Mouse (Mus musculus) ES-Bruce4 (cell line): ENCODE results near the gene Fbxl19. TPM values are rescaled to one million over a fixed set of nuclear protein-coding genes. Genes with fewer than 3 reads are reported as not detected.
A peak's percentile ranks its signal among the peaks of the same experiment; 100 is the strongest.

Source experiments
- H3K27ac ChIP-seq: 2 replicates; pipeline ENCODE4 v1.5.1; 2012; ENCODE audit warnings: low read length, inconsistent platforms; ENCODE audit not compliant: insufficient read depth
- H3K27me3 ChIP-seq: 2 replicates; pipeline ENCODE4 v1.6.1; 2012; ENCODE audit warnings: mild to moderate bottlenecking, low read length, inconsistent platforms; ENCODE audit not compliant: control insufficient read depth, poor library complexity, insufficient read depth, severe bottlenecking
- H3K36me3 ChIP-seq: 2 replicates; pipeline ENCODE4 v1.6.1; 2012; ENCODE audit warnings: inconsistent platforms, mild to moderate bottlenecking, low read length, moderate library complexity; ENCODE audit not compliant: control insufficient read depth, poor library complexity, insufficient read depth, severe bottlenecking
- H3K4me1 ChIP-seq: one replicate; pipeline ENCODE4 v1.8.1; 2011; ENCODE audit warnings: low read length; ENCODE audit not compliant: control insufficient read depth, insufficient read depth
- H3K4me3 ChIP-seq: 2 replicates; pipeline ENCODE4 v1.5.1; 2011; ENCODE audit warnings: low read depth, mild to moderate bottlenecking, low read length
- H3K9ac ChIP-seq: 2 replicates; pipeline ENCODE4 v1.6.1; 2012; ENCODE audit warnings: low read depth, mild to moderate bottlenecking, inconsistent platforms; ENCODE audit not compliant: poor library complexity, severe bottlenecking
- H3K9me3 ChIP-seq: replicated peaks from 2 replicates; pipeline ENCODE4 v1.6.1; 2012; ENCODE audit warnings: mild to moderate bottlenecking, low read length, inconsistent platforms; ENCODE audit not compliant: control insufficient read depth, poor library complexity, insufficient read depth, severe bottlenecking
- CTCF ChIP-seq: IDR thresholded peaks from one replicate; pipeline ENCODE4 v1.8.1; 2011; ENCODE audit warnings: low read depth, low read length
- EP300 ChIP-seq: IDR thresholded peaks from 2 replicates; pipeline ENCODE4 v1.6.1; 2011; ENCODE audit warnings: low read depth, low read length; ENCODE audit not compliant: insufficient read depth
- POLR2A ChIP-seq: IDR thresholded peaks from one replicate; pipeline ENCODE4 v1.8.1; 2011; ENCODE audit warnings: low read length; ENCODE audit not compliant: insufficient read depth
- polyA plus RNA-seq: library from polyadenylated mRNA; stranded (reverse); fragments of >200 nt; gene quantifications from 2 replicates; pipeline ENCODE4 v1.2.4, GENCODE M21; 2011; ENCODE audit warnings: low read depth; ENCODE audit not compliant: missing spikeins, insufficient read depth, insufficient read length

Fbxl19 gene
- polyA plus RNA-seq, 1 experiment, result 55.1 TPM

DNA sequence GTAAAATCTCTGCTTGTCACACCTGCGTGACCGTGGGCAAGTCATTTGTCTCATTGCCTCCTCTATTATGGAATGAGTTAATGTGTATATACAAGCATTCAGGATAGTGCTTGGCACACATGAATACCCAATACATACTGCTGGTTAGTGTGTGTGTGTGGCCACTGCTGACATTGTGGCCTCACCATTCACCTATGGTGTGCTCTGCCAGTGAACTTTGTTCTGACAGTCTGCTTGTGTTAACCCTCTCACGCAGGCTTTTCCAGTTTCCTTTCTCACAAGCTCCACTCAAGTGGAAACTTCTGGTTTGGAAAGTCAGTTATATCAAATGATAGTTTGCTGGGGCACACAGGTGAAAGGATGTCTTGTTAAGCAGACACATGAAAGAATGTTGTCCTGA is 33.3 kb upstream of the Fbxl19 start:
- no peak for TF ChIP-seq CTCF
- no peak for TF ChIP-seq EP300
- TF ChIP-seq POLR2A, result no peak
- H3K27ac ChIP-seq, result peak overlapping the region; percentile 95; the same call in 1 of the 2 replicates
- no peaks in the 10 kb centered on the region for H3K4me1 ChIP-seq

DNA sequence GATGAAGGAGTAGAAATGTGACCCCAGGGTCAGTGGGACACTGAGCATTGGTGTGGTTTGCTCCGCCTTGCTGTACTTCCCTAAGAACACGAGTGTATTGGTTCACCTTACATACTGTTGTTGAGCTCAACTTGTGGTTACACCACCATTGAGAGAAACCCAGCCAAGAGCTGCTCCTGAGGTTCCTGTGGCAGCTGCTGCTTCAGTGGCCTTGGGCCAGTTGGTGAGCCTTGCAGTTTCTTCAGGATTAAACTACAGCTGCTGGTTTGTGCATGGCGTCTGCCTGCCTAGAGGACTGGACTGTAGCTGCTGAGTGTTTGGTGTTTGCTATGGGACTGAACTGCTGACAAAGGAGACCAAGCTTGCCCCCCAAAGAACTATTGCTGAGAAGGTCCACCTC is 32.9 kb upstream of the Fbxl19 start:
- Histone ChIP-seq H3K4me1 (no peaks in the 10 kb centered on the region), H3K9ac (peak overlapping the region; percentile 65), H3K36me3 (no peaks in the 10 kb centered on the region), H3K27ac (peak overlapping the region; percentile 95), H3K4me3 (no peak overlapping the region), H3K9me3 (no peaks in the 10 kb centered on the region), H3K27me3 (no peaks in the 10 kb centered on the region)
- TF ChIP-seq POLR2A, result no peak
- no peak for TF ChIP-seq EP300
- no peak for TF ChIP-seq CTCF

More for the DNA sequence above, 33.3 kb upstream of the Fbxl19 start:
- Histone ChIP-seq H3K27me3 (no peaks in the 10 kb centered on the region), H3K9ac (no peak overlapping the region), H3K36me3 (0 out of 2 replicates have a peak, but pooled peaks cover 2% of the 10 kb centered on the region), H3K9me3 (no peaks in the 10 kb centered on the region), H3K4me3 (no peak overlapping the region)

DNA sequence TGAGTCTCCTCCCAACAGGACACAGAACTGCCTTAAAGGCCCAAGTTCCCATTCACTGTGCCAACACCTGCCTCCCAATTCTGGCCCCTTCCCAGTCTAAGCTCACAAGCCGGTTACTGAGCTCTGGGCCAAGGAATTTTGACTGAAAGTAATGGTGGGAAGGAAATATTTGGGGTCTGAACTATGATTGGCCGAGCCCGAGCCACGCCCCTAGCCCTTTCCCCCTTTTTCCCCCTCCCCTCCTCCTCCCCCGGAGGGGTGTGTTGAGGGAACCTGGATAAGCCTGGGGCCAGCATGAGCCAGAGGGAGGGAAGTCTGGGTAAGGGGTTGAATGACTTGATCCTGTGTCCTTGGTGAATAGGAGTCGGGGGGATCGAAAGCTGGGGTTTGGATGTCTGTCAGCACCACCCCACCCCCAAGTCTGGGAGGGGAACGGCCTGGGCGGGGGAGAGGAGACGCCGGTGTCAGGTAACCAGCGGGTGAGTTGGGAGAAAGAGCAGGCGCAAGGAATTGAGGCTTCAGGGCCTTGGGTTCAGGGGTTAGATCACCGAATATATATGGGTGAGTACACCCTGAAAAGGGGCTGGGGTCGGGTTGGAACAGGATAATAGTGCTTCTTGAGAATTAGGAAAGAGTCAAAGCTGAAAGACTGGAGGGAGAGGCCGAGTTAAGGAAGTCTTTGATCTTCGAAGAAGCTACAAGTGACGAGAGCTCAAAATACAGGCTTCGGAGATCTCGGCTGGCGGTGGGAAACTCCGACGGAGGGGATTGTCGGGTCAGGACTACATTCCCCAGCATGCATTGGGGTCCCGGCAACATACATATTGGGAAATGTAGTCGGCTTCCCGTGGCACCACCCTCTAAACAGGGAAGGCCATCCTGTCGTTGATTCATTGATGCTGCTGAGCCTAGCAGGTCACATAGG is 31.6 kb upstream of the Fbxl19 start, which contains the start of gene Ctf1:
Gene Ctf1 (plus strand): TSS at position 276 of the 925 bp plus-strand sequence.
- Histone ChIP-seq H3K36me3 (no peaks in the 10 kb centered on the region), H3K27ac (peak within 1 kb of the TSS; percentile 95), H3K4me1 (no peaks in the 10 kb centered on the region), H3K4me3 (peak within 1 kb of the TSS; percentile 70), H3K9me3 (no peaks in the 10 kb centered on the region), H3K9ac (peak within 1 kb of the TSS; percentile 65), H3K27me3 (no peaks in the 10 kb centered on the region)
- 0 out of 2 replicates have a peak, but pooled peaks have one; percentile 3 for TF ChIP-seq EP300
- peak; percentile 53 for TF ChIP-seq POLR2A
- no peak for TF ChIP-seq CTCF

DNA sequence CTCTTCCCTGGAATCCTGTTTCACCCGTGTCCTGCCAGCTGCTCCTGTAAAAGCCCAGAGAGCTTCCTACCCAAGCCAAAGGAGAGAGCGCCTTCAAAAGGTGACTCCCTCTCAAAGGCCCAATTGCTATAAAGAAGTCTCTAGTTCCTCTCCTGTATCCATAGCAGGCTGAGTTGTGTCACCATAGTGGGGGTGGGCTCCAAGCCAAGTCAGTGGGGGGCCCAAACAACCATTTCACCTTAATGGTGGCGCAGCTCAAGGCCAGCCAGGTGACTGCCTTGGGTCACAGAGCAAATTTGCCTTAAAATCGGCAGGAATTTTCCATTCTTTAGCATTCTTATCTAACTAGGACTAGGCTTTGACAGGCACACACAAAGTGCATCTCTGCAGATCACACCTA is 29.5 kb upstream of the Fbxl19 start:
- H3K9ac ChIP-seq, result no peak overlapping the region
- no peaks in the 10 kb centered on the region for H3K9me3 ChIP-seq
- no peak overlapping the region for H3K27ac ChIP-seq
- no peaks in the 10 kb centered on the region for H3K27me3 ChIP-seq
- TF ChIP-seq EP300 (no peak), POLR2A (no peak), CTCF (no peak)
- H3K4me3 ChIP-seq, result no peak overlapping the region
- no peaks in the 10 kb centered on the region for H3K4me1 ChIP-seq
- no peaks in the 10 kb centered on the region for H3K36me3 ChIP-seq

DNA sequence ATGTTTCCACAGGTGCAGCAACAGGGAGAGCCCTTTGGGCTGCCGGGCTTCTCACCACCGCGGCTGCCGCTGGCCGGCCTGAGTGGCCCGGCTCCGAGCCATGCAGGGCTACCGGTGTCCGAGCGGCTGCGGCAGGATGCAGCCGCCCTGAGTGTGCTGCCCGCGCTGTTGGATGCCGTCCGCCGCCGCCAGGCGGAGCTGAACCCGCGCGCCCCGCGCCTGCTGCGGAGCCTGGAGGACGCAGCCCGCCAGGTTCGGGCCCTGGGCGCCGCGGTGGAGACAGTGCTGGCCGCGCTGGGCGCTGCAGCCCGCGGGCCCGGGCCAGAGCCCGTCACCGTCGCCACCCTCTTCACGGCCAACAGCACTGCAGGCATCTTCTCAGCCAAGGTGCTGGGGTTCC is 27.4 kb upstream of the Fbxl19 start:
- H3K36me3 ChIP-seq, result no peaks in the 10 kb centered on the region
- H3K4me1 ChIP-seq, result no peaks in the 10 kb centered on the region
- H3K27ac ChIP-seq, result no peak overlapping the region
- H3K9ac ChIP-seq, result peak overlapping the region; percentile 29
- TF ChIP-seq POLR2A, result no peak
- peak; percentile 34 for TF ChIP-seq CTCF
- H3K27me3 ChIP-seq, result no peaks in the 10 kb centered on the region
- peak overlapping the region; percentile 71 for H3K4me3 ChIP-seq
- no peaks in the 10 kb centered on the region for H3K9me3 ChIP-seq

DNA sequence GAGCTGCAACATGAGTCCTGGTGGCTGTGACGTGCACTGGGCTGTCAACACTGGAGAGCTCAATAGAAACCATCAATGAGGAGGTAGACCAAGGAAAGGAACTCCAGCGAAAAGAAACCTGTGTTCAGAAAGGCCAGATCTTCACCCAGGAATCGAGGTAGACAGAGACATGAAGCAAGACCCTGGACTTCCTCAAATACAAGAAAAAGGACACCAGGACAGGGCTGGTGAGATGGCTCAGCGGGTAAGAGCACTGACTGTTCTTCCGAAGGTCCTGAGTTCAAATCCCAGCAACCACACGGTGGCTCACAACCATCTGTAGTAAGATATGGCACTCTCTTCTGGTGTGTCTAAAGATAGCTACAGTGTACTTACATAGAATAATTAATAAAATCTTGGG is 26.0 kb upstream of the Fbxl19 start:
- Histone ChIP-seq H3K9ac (no peak overlapping the region), H3K4me1 (no peaks in the 10 kb centered on the region)
- no peak for TF ChIP-seq CTCF
- TF ChIP-seq EP300, result no peak
- TF ChIP-seq POLR2A, result no peak

More for the DNA sequence above, 26.0 kb upstream of the Fbxl19 start:
- H3K27me3 ChIP-seq, result no peaks in the 10 kb centered on the region
- no peaks in the 10 kb centered on the region for H3K36me3 ChIP-seq
- no peak overlapping the region for H3K4me3 ChIP-seq
- H3K27ac ChIP-seq, result no peak overlapping the region
- H3K9me3 ChIP-seq, result no peaks in the 10 kb centered on the region
